Mouse (Mus musculus) megakaryocyte, embryonic 14.5 days (primary cell): ENCODE data around the gene Rapgef4. TPM values are rescaled to one million over a fixed set of nuclear protein-coding genes. Genes with fewer than 3 reads are reported as not detected.

ENCODE experiments used
- H3K27me3 ChIP-seq: replicated peaks from 2 replicates; pipeline ENCODE3; 2012; ENCODE audit warnings: inconsistent platforms
- H3K36me3 ChIP-seq: replicated peaks from 2 replicates; pipeline ENCODE3; 2012; ENCODE audit warnings: low read length, inconsistent platforms, mixed read lengths
- H3K4me1 ChIP-seq: 2 replicates; pipeline ENCODE4 v1.6.1; 2012; ENCODE audit warnings: inconsistent platforms
- H3K4me3 ChIP-seq: replicated peaks from 2 replicates; pipeline ENCODE3; 2012; ENCODE audit warnings: moderate library complexity, mild to moderate bottlenecking, inconsistent platforms
- H3K9me3 ChIP-seq: 2 replicates; pipeline ENCODE4 v1.6.1; 2012; ENCODE audit warnings: inconsistent platforms
- FLI1 ChIP-seq: IDR thresholded peaks from 2 replicates; pipeline ENCODE4 v1.6.1; 2012; ENCODE audit warnings: low read length, inconsistent platforms, mixed read lengths
- GATA1 ChIP-seq: IDR thresholded peaks from 3 replicates; pipeline ENCODE4 v1.6.1; 2012; ENCODE audit warnings: mixed read lengths, low read length, inconsistent platforms, borderline replicate concordance
- polyA plus RNA-seq: library from polyadenylated mRNA; stranded (reverse); fragments of >175 nt; gene quantifications from 2 replicates; pipeline ENCODE4 v1.2.3, GENCODE M21; 2012; ENCODE audit warnings: low replicate concordance; ENCODE audit not compliant: insufficient read depth

Rapgef4 gene
- polyA plus RNA-seq, 1 experiment: not detected

DNA sequence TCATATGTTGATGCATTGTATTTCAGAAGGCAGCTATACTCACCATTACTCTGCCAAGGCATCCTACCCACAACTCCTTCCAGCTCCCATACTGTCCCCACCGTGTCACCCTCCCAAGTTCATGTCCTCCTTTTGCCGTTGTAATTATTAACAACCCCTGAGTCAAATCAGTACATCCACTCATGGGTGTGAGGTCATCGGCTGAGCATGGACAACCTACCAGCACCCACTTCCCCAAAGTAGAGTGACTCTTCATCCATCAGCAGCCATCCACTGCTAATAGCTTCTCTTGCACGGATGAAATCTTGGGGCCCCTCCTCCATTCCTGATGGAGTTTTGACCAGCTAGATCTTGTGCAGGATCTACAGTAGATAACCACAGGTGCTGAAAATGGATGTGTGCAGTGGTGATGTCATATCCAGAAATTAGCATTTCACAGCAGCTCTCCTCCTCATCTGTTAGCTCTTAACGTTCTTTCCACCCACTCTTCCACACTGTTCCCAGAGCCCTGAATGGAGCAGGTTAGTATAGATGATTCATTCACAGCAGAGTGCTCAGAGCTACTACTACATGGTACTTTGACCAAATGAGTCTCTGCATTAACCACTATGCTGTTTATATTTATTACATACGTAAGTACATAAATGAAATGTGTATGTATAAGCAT, 281.9 kb downstream of the Rapgef4 start:
- TF ChIP-seq FLI1 (no peak), GATA1 (no peak)
- peaks cover 20% of the 10 kb centered on the region for H3K27me3 ChIP-seq

DNA sequence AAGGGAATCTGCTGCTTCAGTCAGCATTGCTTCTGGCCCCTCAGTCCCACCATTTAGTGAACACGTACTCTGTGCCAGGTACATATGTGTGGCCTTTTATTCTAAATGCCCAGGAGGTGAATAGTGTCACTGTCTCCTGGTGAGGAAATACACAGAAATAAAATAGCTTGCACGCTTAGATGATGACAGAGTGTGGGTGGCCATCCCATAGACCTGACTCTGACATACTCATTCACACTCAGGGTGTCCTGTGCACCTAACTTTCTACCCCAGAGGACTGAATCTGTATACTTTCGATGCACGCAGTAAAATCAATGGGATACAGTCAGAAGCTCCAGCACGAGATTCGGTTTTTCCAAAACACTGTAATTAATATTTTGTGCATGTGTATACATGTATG, 286.4 kb downstream of the Rapgef4 start:
- Histone ChIP-seq H3K27me3 (peaks cover 10% of the 10 kb centered on the region), H3K36me3 (no peaks in the 10 kb centered on the region), H3K4me1 (peaks cover 8% of the 10 kb centered on the region), H3K9me3 (peaks cover 10% of the 10 kb centered on the region), H3K4me3 (no peak overlapping the region)
- TF ChIP-seq FLI1: no peak
- no peak for TF ChIP-seq GATA1

More for the DNA sequence above, 281.9 kb downstream of the Rapgef4 start:
- Histone ChIP-seq H3K9me3 (peaks cover 10% of the 10 kb centered on the region), H3K36me3 (no peaks in the 10 kb centered on the region), H3K4me3 (no peak overlapping the region), H3K4me1 (peaks cover 8% of the 10 kb centered on the region)

DNA sequence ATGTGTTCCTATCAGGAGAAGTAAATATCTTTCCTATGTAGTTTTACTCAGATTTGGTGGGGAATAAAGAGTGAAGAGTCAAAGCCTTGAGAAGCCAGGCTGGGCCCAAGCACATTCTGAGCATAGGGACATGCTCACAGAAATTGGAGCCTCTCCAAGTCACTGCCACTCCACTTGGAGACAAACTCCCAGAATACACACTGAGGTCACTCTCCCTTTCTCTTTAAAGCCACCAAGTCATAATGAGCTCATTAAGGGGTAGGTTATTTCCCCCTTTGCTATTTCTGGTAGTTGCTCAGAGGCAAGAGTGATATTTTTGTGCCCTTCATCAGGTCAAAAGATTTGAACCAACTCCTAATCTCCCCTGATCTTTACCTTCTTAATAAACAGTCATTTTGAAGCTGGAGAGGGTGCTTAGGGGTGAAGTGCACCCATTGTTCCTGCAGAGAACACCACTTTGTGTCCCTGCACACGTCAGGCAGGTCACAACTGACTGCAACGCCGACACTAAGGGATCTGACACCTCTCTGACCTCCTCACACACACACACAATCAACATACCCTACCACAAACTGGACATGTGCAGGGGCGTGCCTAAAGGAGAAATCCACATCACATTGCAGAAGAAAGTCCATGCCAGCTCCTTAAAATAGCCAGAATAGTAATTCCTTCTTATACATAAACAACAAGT, 288.8 kb downstream of the Rapgef4 start:
- H3K36me3 ChIP-seq: no peaks in the 10 kb centered on the region
- no peak for TF ChIP-seq FLI1
- TF ChIP-seq GATA1: no peak

DNA sequence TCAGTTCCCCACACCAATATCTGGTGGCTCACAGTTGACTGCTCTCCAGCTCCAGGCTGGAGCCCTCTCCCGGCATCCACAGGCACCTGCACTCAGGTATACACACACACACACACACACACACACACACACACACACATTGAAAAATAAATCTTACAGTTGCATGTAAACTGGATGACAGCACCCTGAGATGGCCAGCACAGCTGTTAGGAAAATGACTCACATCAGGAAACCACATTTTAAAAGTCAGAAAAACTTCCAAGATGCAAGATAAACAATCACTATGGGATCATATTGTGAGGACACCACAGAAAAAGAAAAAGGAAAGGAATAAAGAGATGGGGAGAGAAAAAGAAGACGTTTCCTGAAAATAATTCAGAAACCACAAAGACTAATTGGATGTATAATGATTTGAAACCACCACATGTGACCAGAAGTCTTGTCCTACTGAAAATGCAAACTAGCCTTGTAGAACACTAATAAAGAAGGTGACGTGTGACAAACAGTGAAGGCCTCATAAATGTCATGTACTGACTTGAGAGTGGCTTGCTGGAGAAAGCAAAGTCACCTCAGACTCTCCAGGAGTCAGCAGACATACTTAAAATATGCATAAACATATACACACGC, 297.3 kb downstream of the Rapgef4 start:
- H3K9me3 ChIP-seq: no peaks in the 10 kb centered on the region
- H3K36me3 ChIP-seq: no peaks in the 10 kb centered on the region
- no peaks in the 10 kb centered on the region for H3K4me1 ChIP-seq
- H3K4me3 ChIP-seq: no peak overlapping the region
- TF ChIP-seq GATA1: no peak
- no peak for TF ChIP-seq FLI1
- peaks cover 9% of the 10 kb centered on the region for H3K27me3 ChIP-seq

More for the DNA sequence above, 288.8 kb downstream of the Rapgef4 start:
- Histone ChIP-seq H3K27me3 (peaks cover 3% of the 10 kb centered on the region), H3K4me1 (peaks cover 8% of the 10 kb centered on the region), H3K9me3 (peaks cover 10% of the 10 kb centered on the region), H3K4me3 (no peak overlapping the region)

DNA sequence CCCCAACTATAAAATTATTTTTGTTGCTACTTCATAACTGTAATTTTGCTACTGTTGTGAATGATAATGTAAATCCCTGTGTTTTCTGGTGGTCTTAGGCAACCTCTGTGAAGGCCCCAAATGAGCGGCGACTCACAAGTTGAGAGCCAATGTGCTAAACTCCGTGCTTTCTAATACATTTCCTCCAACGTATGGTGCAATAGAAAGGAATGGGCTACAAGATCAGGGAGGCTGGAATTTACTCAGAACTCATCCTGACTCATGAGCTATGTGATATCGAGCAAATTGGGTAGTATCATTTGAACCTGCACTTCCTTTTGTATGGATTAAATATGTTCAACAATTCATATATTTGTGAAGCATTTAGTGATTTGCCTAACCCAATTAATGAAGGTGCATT, 299.5 kb downstream of the Rapgef4 start:
- no peak overlapping the region for H3K4me3 ChIP-seq
- no peak for TF ChIP-seq FLI1
- TF ChIP-seq GATA1: no peak

DNA sequence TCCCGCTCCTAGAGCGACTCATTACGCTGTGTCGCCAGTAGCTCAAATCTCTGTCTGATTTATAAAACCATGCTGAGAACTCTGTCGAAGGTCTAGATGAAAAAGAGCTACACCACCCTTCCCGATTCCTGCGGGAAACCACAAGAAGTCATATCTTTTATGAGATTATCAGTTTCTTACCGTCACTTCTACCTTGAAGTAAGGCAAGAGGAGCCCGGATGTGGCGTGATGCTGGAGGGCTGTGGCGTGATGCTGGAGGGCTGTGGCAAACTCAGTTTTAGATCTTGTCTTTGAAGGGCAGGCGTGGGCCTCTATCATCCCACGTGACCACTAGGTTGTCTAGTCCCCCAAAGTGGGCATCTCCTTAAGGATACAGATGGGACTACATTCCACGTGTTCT, 300.9 kb downstream of the Rapgef4 start:
- H3K9me3 ChIP-seq: no peaks in the 10 kb centered on the region
- H3K36me3 ChIP-seq: no peaks in the 10 kb centered on the region
- peaks cover 12% of the 10 kb centered on the region for H3K4me1 ChIP-seq
- H3K27me3 ChIP-seq: peaks cover 9% of the 10 kb centered on the region
- no peak for TF ChIP-seq GATA1
- TF ChIP-seq FLI1: no peak
- no peak overlapping the region for H3K4me3 ChIP-seq

More for the DNA sequence above, 299.5 kb downstream of the Rapgef4 start:
- peaks cover 12% of the 10 kb centered on the region for H3K4me1 ChIP-seq
- H3K9me3 ChIP-seq: no peaks in the 10 kb centered on the region
- peaks cover 9% of the 10 kb centered on the region for H3K27me3 ChIP-seq
- no peaks in the 10 kb centered on the region for H3K36me3 ChIP-seq

DNA sequence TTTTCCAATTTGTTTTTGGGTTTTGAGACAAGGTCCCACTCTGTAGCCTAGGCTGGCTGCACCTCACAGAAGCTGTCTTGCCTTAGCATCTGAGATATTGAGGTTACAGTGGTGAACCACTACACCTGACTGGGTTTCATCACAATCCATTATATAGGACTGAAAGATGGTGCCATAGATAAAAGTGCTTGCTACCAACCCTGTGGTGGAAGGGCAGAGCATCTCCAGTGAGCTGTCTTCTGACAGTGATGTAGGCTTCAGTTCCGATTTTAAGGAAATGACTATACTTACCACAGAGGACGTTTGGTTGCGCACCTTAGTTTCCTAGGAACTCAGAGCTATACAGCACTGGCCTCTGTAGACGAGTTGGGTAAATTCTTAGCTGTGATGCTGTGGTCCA, 301.7 kb downstream of the Rapgef4 start:
- Histone ChIP-seq H3K36me3 (no peaks in the 10 kb centered on the region), H3K4me1 (peaks cover 20% of the 10 kb centered on the region), H3K9me3 (no peaks in the 10 kb centered on the region), H3K4me3 (no peak overlapping the region), H3K27me3 (peaks cover 7% of the 10 kb centered on the region)
- no peak for TF ChIP-seq GATA1
- no peak for TF ChIP-seq FLI1

DNA sequence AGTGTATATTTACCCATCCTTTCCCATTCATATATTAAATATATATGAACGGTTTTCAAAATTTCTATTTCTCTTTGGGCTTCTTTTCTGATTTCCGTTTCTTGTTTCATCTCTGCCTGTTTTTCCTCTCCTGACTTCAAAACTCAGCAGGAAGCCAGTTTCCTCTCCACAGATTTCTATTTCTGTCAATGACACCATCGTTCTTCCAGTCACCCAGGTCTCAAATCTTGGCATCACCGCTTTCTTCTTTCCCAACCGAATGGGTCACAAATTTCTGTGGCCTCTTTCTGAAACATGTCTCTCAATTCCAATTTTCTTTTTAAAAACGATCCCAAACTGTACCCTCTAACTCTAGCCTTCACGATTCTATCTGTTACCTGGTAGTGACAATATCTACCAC, 303.6 kb downstream of the Rapgef4 start:
- Histone ChIP-seq H3K36me3 (peaks cover under 1% of the 10 kb centered on the region), H3K9me3 (no peaks in the 10 kb centered on the region), H3K4me3 (no peak overlapping the region), H3K27me3 (peaks cover 7% of the 10 kb centered on the region), H3K4me1 (peaks cover 34% of the 10 kb centered on the region)
- TF ChIP-seq FLI1 (no peak), GATA1 (no peak)

DNA sequence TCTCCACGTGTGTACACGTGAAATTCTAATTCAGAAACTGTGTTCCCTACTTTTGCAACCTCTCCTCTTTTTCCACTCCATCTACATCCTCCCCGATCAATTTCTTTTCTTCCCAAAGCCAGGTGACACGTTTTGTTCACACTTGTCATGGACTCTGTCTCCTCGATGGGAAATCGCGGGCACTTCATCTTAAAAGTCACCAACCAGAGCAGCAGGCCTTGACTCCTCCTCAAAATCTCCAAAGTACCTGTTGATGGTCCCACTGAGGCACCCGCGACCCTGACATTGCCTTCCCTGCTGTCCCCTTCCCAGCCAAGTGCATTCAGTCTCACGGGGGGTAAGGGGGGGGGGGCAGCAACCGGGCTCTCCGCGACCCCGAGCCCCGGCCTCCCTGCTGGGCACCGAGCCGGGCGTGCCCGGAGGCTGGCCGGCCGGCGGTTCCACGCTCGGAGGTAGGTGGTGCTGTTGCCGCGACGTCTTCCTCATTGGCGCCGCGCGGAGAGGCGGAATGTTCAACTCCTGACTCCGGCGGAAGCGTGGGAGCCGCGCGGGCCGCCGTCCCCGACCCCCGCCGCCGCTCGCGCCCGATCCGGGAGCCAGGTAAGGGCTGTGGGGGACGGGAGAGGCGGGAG, 304.3 kb downstream of the Rapgef4 start, which contains the start of gene Map3k20:
Gene Map3k20 (plus strand): TSS at position 382 of the 632 bp plus-strand sequence.
- no peaks in the 10 kb centered on the region for H3K9me3 ChIP-seq
- TF ChIP-seq FLI1 (no peak), GATA1 (no peak)
- H3K4me3 ChIP-seq: peak within 1 kb of the TSS; percentile 94

More for the DNA sequence above, 304.3 kb downstream of the Rapgef4 start, which contains the start of gene Map3k20:
- Histone ChIP-seq H3K27me3 (peaks cover 7% of the 10 kb centered on the region), H3K4me1 (peaks cover 41% of the 10 kb centered on the region), H3K36me3 (peaks cover 5% of the 10 kb centered on the region)
